Mouse (Mus musculus) CH12.LX (cell line): ENCODE measurements around the gene Usp49. TPM values are rescaled to one million over a fixed set of nuclear protein-coding genes. Genes with fewer than 3 reads are reported as not detected.

Experiments used
- DNase-seq: peaks from one replicate; pipeline ENCODE4 v3.0.0-alpha.2; 2013; ENCODE audit errors: extremely low read depth
- H3K27ac ChIP-seq: 2 replicates; pipeline ENCODE4 v1.5.1; 2012; ENCODE audit warnings: low read depth, mild to moderate bottlenecking, control low read depth, moderate library complexity; ENCODE audit not compliant: insufficient read depth
- H3K27me3 ChIP-seq: replicated peaks from 2 replicates; pipeline ENCODE3; 2012; ENCODE audit warnings: inconsistent platforms
- H3K36me3 ChIP-seq, 2 experiments: replicated peaks in 1 of 2; 2 replicates each; pipeline versions ENCODE3 to v1.6.1; 2012; ENCODE audit warnings: inconsistent platforms in 1 of 2, low read length in 1 of 2, mild to moderate bottlenecking in 1 of 2, mixed read lengths in 1 of 2, moderate library complexity in 1 of 2; ENCODE audit not compliant: control insufficient read depth in 1 of 2, insufficient read depth in 1 of 2
- H3K4me1 ChIP-seq, 2 experiments: 2 replicates each; pipeline ENCODE4 v1.6.1; 2012; ENCODE audit warnings: inconsistent platforms in 1 of 2, moderate library complexity in 1 of 2; ENCODE audit not compliant: insufficient read depth in 2 of 2, control insufficient read depth in 1 of 2
- H3K4me2 ChIP-seq: 2 replicates; pipeline ENCODE4 v1.6.1; 2012; ENCODE audit warnings: low read depth, mild to moderate bottlenecking, control low read depth; ENCODE audit not compliant: poor library complexity, insufficient read depth, severe bottlenecking
- H3K4me3 ChIP-seq, 3 experiments: fragments of 150-350 bp in 1 of 3; sonication (generic) in 1 of 3; replicated peaks in 1 of 3; 2 replicates each; pipeline versions ENCODE3 to v1.5.1; 2011 to 2012; ENCODE audit warnings: low read depth in 2 of 3, low read length in 2 of 3, mild to moderate bottlenecking in 2 of 3, moderate library complexity in 2 of 3, control low read depth in 1 of 3, improper control_type of control experiment in 1 of 3, inconsistent platforms in 1 of 3, mixed read lengths in 1 of 3; ENCODE audit not compliant: poor library complexity in 1 of 3
- H3K79me2 ChIP-seq: replicated peaks from 2 replicates; pipeline ENCODE4 v1.6.1; 2012; ENCODE audit warnings: mild to moderate bottlenecking, moderate library complexity; ENCODE audit not compliant: control insufficient read depth, poor library complexity, insufficient read depth, severe bottlenecking; ENCODE audit errors: extremely low read depth
- H3K9ac ChIP-seq: 2 replicates; pipeline ENCODE4 v1.6.1; 2012; ENCODE audit warnings: low read depth, mild to moderate bottlenecking, control low read depth, moderate library complexity; ENCODE audit not compliant: insufficient read depth
- H3K9me3 ChIP-seq: replicated peaks from 2 replicates; pipeline ENCODE3; 2012; ENCODE audit warnings: low read length, inconsistent platforms, mixed read lengths
- BHLHE40 ChIP-seq: IDR thresholded peaks from 2 replicates; pipeline ENCODE4 v1.6.1; 2011; ENCODE audit warnings: mild to moderate bottlenecking, low read depth, low read length, improper control_type of control experiment
- CHD1 ChIP-seq: IDR thresholded peaks from 2 replicates; pipeline ENCODE4 v1.6.1; 2012; ENCODE audit warnings: low read depth, low read length, improper control_type of control experiment, inconsistent platforms
- CTCF ChIP-seq, 2 experiments: IDR thresholded peaks in 1 of 2; conservative IDR thresholded peaks in 1 of 2; 2 replicates each; pipeline ENCODE4 v1.5.1; 2011 to 2012; ENCODE audit warnings: low read depth in 2 of 2, low read length in 2 of 2, improper control_type of control experiment in 1 of 2, inconsistent platforms in 1 of 2, mild to moderate bottlenecking in 1 of 2, moderate library complexity in 1 of 2
- GABPA ChIP-seq: IDR thresholded peaks from 2 replicates; pipeline ENCODE4 v1.6.1; 2012; ENCODE audit warnings: low read depth, low read length, improper control_type of control experiment, inconsistent platforms; ENCODE audit not compliant: insufficient replicate concordance
- HCFC1 ChIP-seq: IDR thresholded peaks from 2 replicates; pipeline ENCODE4 v1.6.1; 2012; ENCODE audit warnings: low read depth, mild to moderate bottlenecking, inconsistent platforms, low read length, improper control_type of control experiment
- KAT2A ChIP-seq: IDR thresholded peaks from 2 replicates; pipeline ENCODE4 v1.6.1; 2012; ENCODE audit warnings: low read length, improper control_type of control experiment, inconsistent platforms; ENCODE audit not compliant: insufficient replicate concordance
- MAFK ChIP-seq: IDR thresholded peaks from 2 replicates; pipeline ENCODE4 v1.6.1; 2011; ENCODE audit warnings: low read length, improper control_type of control experiment; ENCODE audit not compliant: insufficient replicate concordance
- NELFE ChIP-seq: IDR thresholded peaks from 2 replicates; pipeline ENCODE4 v1.6.1; 2011; ENCODE audit warnings: low read depth, low read length, improper control_type of control experiment
- POLR2A ChIP-seq: IDR thresholded peaks from 2 replicates; pipeline ENCODE4 v1.6.1; 2011; ENCODE audit warnings: low read depth, mild to moderate bottlenecking, improper control_type of control experiment, low read length
- POLR2AphosphoS2 ChIP-seq: IDR thresholded peaks from 2 replicates; pipeline ENCODE4 v1.6.1; 2011; ENCODE audit warnings: low read depth, low read length, improper control_type of control experiment
- RCOR1 ChIP-seq: conservative IDR thresholded peaks from 2 replicates; pipeline ENCODE4 v1.6.1; 2012; ENCODE audit warnings: low read depth, mild to moderate bottlenecking, inconsistent platforms, low read length, improper control_type of control experiment
- SIN3A ChIP-seq: IDR thresholded peaks from 2 replicates; pipeline ENCODE4 v1.6.1; 2012; ENCODE audit warnings: low read length, improper control_type of control experiment, inconsistent platforms
- TCF12 ChIP-seq: IDR thresholded peaks from 2 replicates; pipeline ENCODE4 v1.6.1; 2014; ENCODE audit warnings: low read depth, mild to moderate bottlenecking, inconsistent platforms, low read length, improper control_type of control experiment
- UBTF ChIP-seq: IDR thresholded peaks from 2 replicates; pipeline ENCODE4 v1.6.1; 2012; ENCODE audit warnings: low read depth, mild to moderate bottlenecking, inconsistent platforms, low read length, improper control_type of control experiment, moderate library complexity
- USF1 ChIP-seq: IDR thresholded peaks from 2 replicates; pipeline ENCODE4 v1.6.1; 2014; ENCODE audit warnings: low read depth, mild to moderate bottlenecking, inconsistent platforms, low read length, improper control_type of control experiment
- USF2 ChIP-seq: conservative IDR thresholded peaks from 2 replicates; pipeline ENCODE4 v1.6.1; 2011; ENCODE audit warnings: low read depth, low read length, improper control_type of control experiment
- ZC3H11A ChIP-seq: IDR thresholded peaks from 2 replicates; pipeline ENCODE4 v1.6.1; 2012; ENCODE audit warnings: low read depth, mild to moderate bottlenecking, inconsistent platforms, low read length, improper control_type of control experiment
- ZMIZ1 ChIP-seq: IDR thresholded peaks from 2 replicates; pipeline ENCODE4 v1.6.1; 2012; ENCODE audit warnings: low read depth, mild to moderate bottlenecking, inconsistent platforms, low read length, improper control_type of control experiment
- ZNF384 ChIP-seq: IDR thresholded peaks from 2 replicates; pipeline ENCODE4 v1.6.1; 2012; ENCODE audit warnings: low read depth, low read length, improper control_type of control experiment, inconsistent platforms
- dilution Hi-C: fragments of 300-500 bp; cut with MboI; formaldehyde crosslinking; loops from 2 replicates; pipeline ENCODE4 v1.14.3; 2020; ENCODE audit warnings: low sequenced_read_pairs; ENCODE audit not compliant: extremely low pct_unique_long_range_greater_than_20kb, extremely low pct_ligation_motif_present
- in situ Hi-C: fragments of 300-500 bp; cut with MboI; formaldehyde crosslinking; loops from 3 replicates; pipeline ENCODE4 v1.14.3; 2019; ENCODE audit warnings: low sequenced_read_pairs, low pct_ligation_motif_present, low pct_unique_long_range_greater_than_20kb, mixed read lengths
- polyA plus RNA-seq: library from polyadenylated mRNA; unstranded; fragments of >175 nt; gene quantifications from 2 replicates; pipeline ENCODE4 v1.2.1, GENCODE M21; 2012; ENCODE audit warnings: low read depth; ENCODE audit not compliant: insufficient read length
- total RNA-seq, 2 experiments: library from RNA; depleted of rRNA; stranded (reverse); fragments of 300-350 nt in 1 of 2; fragments of >200 nt in 1 of 2; gene quantifications; 2 replicates each; pipeline ENCODE4 v1.2.3; 2012 to 2014

Usp49 gene
- total and polyA plus RNA-seq, 3 experiments: 2.6 to 4.3 (median 3.4) TPM

DNA sequence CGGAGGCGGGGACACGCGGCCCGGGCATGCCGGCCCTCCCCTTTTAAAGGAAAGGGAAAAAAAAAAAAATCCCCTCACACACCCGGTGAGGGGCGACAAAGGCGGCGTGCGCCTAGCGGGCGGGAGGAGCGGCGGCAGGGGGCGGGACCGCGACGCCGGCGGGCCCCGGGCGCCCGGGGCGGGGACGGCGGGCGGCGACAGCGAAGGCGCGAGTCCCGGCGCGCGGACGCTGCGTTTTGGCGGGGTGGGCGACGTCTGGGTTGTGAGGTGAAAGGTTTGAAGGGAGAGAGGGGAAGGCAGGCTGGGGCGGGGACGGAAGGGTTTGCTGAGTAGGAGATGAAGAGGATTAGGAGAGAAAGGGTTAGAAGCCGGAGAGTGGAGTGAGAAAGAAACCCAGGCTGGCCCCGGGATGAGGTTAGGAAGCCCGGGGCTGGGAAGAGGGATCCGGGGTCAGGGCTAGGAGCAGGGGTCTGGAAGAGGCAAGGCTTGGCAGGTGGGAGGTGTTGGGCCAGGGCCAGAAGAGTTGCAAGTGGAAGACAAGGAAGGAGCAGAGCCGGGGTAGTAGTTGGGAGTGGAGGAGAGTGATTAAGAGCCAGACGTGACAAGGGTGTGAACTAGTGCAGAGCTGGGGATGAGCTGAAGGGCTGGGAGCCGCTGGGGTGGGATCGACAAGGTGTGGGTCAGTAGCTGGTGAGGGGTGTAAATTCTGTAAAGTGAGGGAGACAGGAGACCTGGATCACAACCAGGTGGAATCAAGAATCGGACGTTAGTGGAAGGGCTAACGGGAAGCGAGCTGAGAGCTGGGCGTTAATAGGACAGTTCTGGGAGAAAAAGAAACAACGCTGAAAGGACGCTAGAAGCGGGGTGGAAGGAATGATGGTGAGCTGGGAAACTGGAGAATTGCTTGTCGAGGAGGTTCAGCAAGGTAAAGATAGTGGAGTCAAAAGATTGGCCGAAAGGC, 493 bp upstream of the Usp49 start:
- Histone ChIP-seq H3K27me3 (no peaks in the 10 kb centered on the region), H3K9me3 (no peaks in the 10 kb centered on the region), H3K79me2 (0 out of 2 replicates have a peak, but pooled peaks cover 2% of the 10 kb centered on the region), H3K36me3 (peaks cover 2 to 26% of the 10 kb centered on the region in 2 experiments), H3K9ac (peak overlapping the region; percentile 85), H3K4me1 (peaks cover 4 to 20% of the 10 kb centered on the region in 2 experiments; a peak in 2 of 4 replicates), H3K27ac (no peak overlapping the region), H3K4me3 (peak overlapping the region; percentile 27 to 62 (median 60)), H3K4me2 (peak overlapping the region; percentile 93)
- DNase-seq: no peak
- in situ Hi-C loops (no loop called here), dilution Hi-C loops (no loop called here)
- TF ChIP-seq BHLHE40 (no peak), CTCF (conservative IDR thresholded peaks at IDR 0.05 in 1 of 2, IDR thresholded peaks at IDR 0.05 in 1 of 2; ENCODE audit: low read depth in 2 of 2, low read length in 2 of 2) (no peak), KAT2A (no peak), MAFK (no peak), HCFC1 (no peak), POLR2A (0 out of 2 replicates have a peak, but pooled peaks have one; percentile 12), GABPA (no peak), ZNF384 (peak; percentile 77), USF2 (no peak), RCOR1 (no peak), SIN3A (no peak; the same call in 1 of the 2 replicates), POLR2AphosphoS2 (peak; percentile 7; the same call in 1 of the 2 replicates), ZC3H11A (no peak), USF1 (no peak), TCF12 (0 out of 2 replicates have a peak, but pooled peaks have one; percentile 17), CHD1 (no peak), ZMIZ1 (no peak), UBTF (no peak), NELFE (no peak)
